Mouse (Mus musculus) cerebellum, adult 18-20 months (tissue): ENCODE measurements around the gene Tmem273.

Experiments used
- DNase-seq, 2 experiments: peaks; one replicate each; pipeline ENCODE4 v3.0.0; 2021

Gene Tmem273

GRCm38 (mm10) chr14:32814961-32815360 is 29.2 kb downstream of the Tmem273 start:
- no peak for DNase-seq

DNA sequence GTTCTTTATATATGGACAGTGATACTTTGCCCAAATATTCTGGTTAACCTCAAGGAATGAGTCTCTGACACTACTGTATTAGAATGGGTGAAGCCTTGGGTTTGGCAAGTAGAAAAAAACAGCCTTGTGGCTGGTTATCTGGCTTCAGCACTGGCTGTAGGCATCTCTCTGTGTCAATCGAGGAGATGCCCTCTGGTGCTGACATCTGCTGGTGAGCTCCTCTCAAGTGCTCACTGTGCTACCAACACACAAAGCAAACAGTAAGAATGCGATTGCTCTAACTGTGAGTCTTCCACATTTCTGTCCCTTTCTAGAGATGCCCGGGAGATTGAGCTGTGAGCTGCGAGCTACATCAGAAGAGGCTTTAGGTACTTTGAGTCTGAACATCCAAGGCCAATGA is 30.8 kb downstream of the Tmem273 start:
- no peak for DNase-seq

DNA sequence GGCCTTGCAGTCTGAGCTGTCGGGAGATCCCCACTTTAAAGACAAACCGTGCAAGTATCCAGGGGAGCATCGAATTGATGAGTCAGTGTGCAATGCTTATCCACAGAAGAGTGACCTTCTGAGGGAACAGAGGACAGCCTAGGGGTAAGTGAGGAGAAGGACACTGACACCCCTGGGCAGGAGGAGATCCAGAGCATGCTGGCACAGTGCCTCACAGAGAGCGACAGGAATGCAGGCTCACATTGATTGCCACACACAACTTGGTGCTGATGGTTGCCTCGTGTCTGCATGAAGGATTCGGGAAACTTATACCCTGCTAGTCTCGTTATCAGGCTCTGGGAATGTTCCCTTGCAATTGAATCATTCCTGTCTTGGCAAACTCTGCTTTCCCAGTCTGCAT is 31.5 kb downstream of the Tmem273 start:
- no peak for DNase-seq

- no peak for DNase-seq
Observed at GRCm38 (mm10) chr14:32819297-32819696, 33.5 kb downstream of the Tmem273 start.

DNA sequence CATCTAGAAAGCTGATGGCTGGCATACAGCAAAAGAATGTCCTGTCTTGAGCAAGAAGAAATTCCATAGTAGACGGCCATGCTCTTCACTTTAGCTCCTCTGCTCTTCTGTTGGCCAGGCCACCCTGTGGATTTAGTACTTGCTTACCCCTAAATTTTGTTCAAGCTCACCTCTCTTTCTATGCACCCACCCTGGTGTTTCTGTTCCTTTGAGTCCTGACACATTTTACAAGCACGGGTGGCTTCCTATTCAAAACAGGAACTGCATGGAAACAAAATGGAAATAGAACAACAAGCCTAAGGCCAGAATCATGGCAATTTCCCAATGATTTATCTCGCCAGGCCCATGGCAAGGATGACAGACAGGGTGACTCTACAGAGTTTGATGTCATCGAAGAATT is 37.0 kb downstream of the Tmem273 start:
- DNase-seq = no peak

DNA sequence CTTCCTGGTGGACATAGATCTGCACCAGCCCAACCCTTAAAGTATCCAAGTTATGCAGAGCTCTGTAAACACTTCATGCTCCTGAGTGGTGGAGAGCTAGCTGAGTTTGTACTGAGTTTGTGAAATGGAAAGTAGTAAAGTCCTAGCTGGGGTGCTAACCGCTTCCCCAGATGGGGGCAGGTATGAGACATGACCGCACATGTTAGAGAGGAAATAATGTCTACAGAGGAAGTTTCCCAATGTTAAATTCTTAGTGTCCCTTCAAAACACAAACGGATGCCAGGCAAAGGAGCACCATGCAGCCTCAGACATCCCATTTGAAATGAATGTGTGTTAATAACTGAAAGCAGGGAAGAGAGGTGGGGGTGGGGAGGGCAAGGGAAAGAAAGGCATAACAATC is 38.1 kb downstream of the Tmem273 start:
- no peak for DNase-seq

DNA sequence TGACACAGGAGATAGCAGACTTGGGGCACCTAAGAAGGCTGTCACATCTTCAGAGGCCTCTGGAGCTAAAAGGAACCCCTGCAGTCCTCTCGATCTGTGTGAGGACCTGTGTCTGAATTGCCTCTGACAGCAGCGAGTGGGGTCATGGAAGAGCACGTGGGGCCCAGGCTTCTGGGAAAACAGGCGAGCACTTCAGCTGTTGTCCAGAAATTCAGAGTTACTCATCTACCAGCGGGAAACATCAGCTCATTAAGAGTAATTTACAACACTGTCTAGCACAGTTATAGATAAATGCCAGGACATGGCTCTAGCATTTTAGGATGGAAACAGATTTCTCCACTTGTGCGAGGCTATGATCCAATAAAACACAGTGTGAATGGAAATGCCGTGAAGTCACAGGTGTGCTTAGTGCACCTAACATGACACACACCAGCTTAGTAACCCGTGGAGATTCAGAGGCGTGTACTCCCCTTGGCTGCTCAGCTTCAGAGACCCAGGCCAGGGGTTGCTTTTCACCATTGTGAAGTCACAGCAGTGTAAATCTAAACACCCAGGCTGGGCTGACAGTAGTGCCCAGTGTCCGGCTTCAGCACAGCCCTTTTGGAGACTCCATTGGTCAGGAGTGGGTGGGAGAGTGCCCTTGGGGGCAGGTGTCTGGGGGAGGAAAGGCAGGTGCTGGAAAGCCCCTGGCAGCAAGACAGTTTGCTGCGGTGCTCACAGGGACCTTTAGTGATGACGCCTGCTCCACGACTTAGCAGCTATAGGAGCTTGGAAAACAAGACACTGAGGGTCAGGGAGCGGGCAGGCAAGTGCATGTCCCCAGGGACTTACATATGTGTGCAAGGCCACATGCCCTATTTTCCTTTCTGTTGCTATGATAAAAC is 38.7 kb downstream of the Tmem273 start:
- DNase-seq = no peak

GRCm38 (mm10) chr14:32825426-32826032 is 39.8 kb downstream of the Tmem273 start:
- no peak for DNase-seq

GRCm38 (mm10) chr14:32827165-32827564 is 41.4 kb downstream of the Tmem273 start:
- DNase-seq = no peak

GRCm38 (mm10) chr14:32827994-32828650 is 42.4 kb downstream of the Tmem273 start:
- no peak for DNase-seq

- DNase-seq = no peak
Observed at GRCm38 (mm10) chr14:32833847-32834246, 48.1 kb downstream of the Tmem273 start, which contains the start of gene Fam170b. Gene Fam170b, plus strand, starts transcription at chr14:32833962.

DNA sequence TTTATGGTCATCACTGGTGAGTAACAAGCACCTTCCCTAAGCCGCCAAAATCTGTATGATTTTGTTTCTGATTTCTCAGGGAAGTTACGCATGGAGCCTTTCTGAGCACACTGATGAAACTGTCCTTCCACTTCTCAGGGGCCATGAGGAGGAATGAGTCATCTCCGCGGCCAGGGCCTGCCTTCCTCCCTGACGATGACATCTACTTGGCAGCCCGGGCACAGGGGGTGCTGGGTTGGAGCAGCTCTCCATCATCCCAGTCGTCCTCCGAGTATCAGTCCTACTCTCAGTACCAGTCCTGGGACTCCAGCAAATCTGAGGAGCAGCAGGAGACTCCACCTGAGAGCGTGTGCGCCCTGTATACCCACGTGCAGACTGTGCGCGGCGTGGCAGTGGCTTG is 49.4 kb downstream of the Tmem273 start:
- DNase-seq = no peak

DNA sequence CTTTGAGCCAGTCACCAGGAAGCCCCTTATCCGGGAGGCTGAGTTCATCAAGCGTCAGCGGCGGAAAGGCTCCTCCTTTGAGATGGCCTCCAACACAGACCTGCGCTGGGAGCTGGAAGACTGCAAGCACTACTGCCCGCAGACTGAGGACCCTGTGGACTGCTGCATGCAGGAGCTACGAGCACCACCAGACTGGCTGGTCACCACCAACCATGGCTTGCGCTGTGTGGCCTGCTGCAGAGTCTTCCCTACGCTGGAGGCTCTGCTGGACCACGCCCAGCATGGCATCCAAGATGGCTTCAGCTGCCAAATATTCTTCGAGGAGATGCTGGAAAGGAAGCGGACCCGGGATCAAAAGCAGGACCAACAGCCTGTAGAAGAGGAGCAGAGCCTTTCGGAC is 49.8 kb downstream of the Tmem273 start:
- no peak for DNase-seq

- no peak for DNase-seq
Observed at GRCm38 (mm10) chr14:32836191-32836590, 50.4 kb downstream of the Tmem273 start.

GRCm38 (mm10) chr14:32842052-32842451 is 56.3 kb downstream of the Tmem273 start:
- DNase-seq = no peak

DNA sequence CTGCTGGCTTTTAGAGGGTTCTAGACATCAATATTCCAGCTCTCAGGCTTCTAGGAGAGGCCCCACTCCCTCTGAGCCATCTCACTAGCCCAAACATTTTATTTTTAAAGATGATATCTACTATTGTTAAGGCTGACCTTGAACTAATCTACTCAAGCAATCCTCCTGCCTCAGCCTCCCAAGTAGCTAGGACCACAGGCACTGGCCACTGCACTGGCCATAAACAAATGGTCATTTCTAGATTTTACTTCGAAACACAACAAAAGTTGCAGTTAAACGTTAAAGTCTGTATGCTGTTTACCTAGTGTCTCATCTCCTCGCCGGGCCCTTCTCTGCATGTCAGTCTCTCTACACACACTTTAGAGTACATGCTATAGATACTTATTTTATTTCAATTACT is 68.3 kb downstream of the Tmem273 start:
- no peak for DNase-seq

DNA sequence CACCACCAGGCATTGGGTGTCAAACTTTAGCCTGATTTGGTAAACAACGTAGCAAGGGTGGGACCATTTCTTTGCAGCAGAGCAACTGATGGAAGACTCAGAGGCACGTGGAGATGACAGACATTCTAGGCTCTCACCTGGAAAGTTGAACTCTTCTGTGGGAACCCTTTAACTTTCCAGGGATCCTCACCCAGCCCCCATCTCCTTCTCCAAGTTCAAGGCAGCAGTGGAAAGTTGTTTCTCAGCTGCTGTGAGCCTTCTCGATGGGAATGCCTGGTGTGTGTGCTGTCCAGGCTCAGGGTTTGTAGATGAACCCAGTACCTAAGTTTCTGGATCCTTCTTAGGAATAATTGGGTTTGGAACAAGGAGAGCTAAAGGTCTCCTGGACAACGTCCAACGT is 70.5 kb downstream of the Tmem273 start:
- no peak for DNase-seq

DNA sequence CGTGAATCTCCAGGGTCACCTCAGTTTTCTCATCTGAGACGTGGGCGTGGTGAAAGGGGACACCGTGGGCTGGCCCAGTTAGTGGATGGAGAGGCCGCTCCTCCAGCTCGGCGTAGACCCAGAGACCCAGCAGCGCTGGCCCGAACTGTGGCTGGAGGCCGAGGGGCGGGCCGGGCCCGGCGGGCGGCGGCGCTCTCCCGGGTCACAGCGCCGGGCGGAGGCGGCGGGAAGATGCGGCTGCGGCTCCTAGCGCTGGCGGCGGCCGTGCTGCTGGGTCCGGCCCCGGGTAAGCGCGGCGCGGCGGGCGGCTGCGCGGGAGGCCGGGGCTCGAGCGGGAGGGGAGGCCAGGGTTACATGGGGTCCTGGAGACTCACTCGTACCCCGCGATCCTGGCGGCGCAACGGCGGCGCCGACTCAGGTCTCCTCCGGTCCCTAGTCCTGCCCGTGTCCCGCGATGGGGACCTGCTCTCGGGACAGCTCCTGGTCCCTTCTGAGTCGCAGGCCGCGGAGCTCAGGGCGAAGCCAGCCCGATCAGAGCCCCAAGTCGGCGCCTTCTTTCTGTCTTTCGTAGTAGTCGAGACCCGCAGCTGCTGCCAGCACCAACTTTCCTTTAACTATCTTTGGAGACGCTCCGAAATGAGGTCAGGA is 71.0 kb downstream of the Tmem273 start, which contains the start of gene Vstm4:
Gene Vstm4 (plus strand): TSS at position 76 of the 648 bp plus-strand sequence.
- DNase-seq = peak; percentile 31 to 48

GRCm38 (mm10) chr14:32858361-32858760 is 72.6 kb downstream of the Tmem273 start:
- DNase-seq = no peak

DNA sequence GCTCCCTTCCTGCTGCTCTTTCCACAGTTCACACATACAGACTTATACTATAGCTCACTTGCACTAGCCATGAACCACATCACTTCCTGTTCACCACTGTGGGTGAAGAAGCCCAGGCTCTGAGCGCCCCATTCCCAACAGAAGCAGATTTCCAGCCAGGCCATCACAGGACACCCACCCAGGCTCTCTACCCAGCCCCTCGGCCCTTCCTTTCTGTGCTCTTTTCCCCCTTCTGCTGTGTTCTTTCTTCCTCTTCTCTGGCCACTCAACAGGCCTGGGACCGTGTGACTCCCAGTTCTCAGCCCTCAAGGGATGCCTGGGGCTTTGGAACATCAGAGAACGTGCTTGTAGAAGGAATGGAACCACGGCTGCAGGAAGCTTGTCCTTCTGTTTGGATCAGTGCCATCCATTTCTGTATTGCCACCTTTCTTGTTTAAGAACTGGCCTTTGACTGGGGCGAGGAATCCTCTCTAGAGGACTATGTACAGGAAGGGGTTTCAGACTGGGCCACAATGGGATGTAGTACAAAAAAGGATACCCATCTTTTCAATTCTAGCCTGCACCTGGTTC is 73.3 kb downstream of the Tmem273 start:
- DNase-seq = no peak

GRCm38 (mm10) chr14:32859831-32860569 is 74.2 kb downstream of the Tmem273 start:
- DNase-seq = no peak

DNA sequence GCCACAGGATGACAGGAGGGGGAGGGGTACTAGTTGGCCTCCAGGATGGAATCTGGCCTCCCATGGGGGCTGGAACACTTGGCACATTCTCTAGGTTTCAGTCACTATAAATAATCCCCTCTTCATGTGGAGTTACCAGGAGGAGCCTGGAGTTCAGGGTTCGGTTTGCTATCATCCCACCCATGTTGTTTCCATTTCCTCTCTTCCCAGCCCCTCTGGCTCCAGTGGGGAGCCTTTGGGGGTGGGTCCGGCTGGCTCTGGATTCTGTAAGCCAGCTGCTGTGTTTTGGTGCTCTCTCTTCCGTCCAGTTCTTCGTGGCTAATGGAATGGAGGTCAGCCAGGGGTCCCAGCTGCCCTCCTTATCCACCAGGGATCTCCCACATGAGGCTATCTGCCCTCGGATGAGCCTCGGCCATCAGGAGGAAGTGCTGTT is 75.4 kb downstream of the Tmem273 start:
- no peak for DNase-seq
